Mouse (Mus musculus) CH12.LX (cell line): ENCODE data around the gene Tnfrsf1a.

Experiments used
- CHD1 ChIP-seq: IDR thresholded peaks from 2 replicates; pipeline ENCODE4 v1.6.1; 2012; ENCODE audit warnings: low read depth, low read length, improper control_type of control experiment, inconsistent platforms
- CTCF ChIP-seq, 2 experiments: IDR thresholded peaks in 1 of 2; conservative IDR thresholded peaks in 1 of 2; 2 replicates each; pipeline ENCODE4 v1.5.1; 2011 to 2012; ENCODE audit warnings: low read depth in 2 of 2, low read length in 2 of 2, improper control_type of control experiment in 1 of 2, inconsistent platforms in 1 of 2, mild to moderate bottlenecking in 1 of 2, moderate library complexity in 1 of 2
- IRF4 ChIP-seq: IDR thresholded peaks from 2 replicates; pipeline ENCODE4 v1.6.1; 2014; ENCODE audit warnings: low read depth, mild to moderate bottlenecking, inconsistent platforms, low read length, improper control_type of control experiment
- MAZ ChIP-seq: IDR thresholded peaks from 2 replicates; pipeline ENCODE4 v1.6.1; 2012; ENCODE audit warnings: low read depth, mild to moderate bottlenecking, inconsistent platforms, low read length, improper control_type of control experiment, moderate library complexity
- MXI1 ChIP-seq: IDR thresholded peaks from 2 replicates; pipeline ENCODE4 v1.6.1; 2011; ENCODE audit warnings: mild to moderate bottlenecking, low read depth, low read length, improper control_type of control experiment
- POLR2A ChIP-seq: IDR thresholded peaks from 2 replicates; pipeline ENCODE4 v1.6.1; 2011; ENCODE audit warnings: low read depth, mild to moderate bottlenecking, improper control_type of control experiment, low read length
- ZMIZ1 ChIP-seq: IDR thresholded peaks from 2 replicates; pipeline ENCODE4 v1.6.1; 2012; ENCODE audit warnings: low read depth, mild to moderate bottlenecking, inconsistent platforms, low read length, improper control_type of control experiment
- ZNF384 ChIP-seq: IDR thresholded peaks from 2 replicates; pipeline ENCODE4 v1.6.1; 2012; ENCODE audit warnings: low read depth, low read length, improper control_type of control experiment, inconsistent platforms

- TF ChIP-seq IRF4 (no peak), ZMIZ1 (no peak), POLR2A (no peak), CTCF (conservative IDR thresholded peaks at IDR 0.05 in 1 of 2, IDR thresholded peaks at IDR 0.05 in 1 of 2; ENCODE audit: low read depth in 2 of 2, low read length in 2 of 2) (no peak), MAZ (no peak), CHD1 (no peak), ZNF384 (no peak), MXI1 (no peak)
Observed at GRCm38 (mm10) chr6:125302231-125302982, 46.8 kb upstream of the Tnfrsf1a start.
